Mouse (Mus musculus) ES-CJ7 (cell line): ENCODE results near the gene 1500011B03Rik.

ENCODE experiments used
- DNase-seq: peaks from one replicate; pipeline ENCODE4 v3.0.0; 2011; ENCODE audit warnings: low read depth, low spot score

The 1500011B03Rik gene

DNA sequence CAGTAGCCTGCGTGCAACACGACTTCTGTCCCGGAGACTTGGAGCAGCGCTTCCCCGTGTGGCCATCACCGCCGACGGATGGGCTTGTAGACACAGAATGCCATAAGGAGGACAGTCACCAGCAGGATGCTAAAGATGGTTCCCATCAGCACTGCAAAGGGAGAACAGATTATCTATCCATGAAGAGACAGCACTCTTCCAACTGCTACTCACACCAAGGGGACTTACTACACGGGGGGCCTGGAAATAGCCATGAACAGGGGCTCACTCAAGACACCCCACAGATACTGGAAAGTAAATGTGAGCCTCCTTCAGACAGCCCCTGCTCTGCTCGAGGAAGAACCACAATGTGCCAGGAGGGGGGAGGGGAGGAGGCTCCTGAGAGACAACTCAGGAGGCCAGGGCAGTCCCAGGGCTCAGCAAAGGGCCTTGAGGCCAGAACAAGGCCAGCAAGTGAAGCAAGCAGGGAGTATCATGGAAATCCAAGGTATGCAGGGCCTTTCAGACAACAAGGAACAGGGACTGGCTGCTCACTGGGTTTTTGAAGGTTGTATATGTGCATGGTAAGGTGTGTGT lies 14.0 kb downstream of the 1500011B03Rik start:
- DNase-seq: no peak

DNA sequence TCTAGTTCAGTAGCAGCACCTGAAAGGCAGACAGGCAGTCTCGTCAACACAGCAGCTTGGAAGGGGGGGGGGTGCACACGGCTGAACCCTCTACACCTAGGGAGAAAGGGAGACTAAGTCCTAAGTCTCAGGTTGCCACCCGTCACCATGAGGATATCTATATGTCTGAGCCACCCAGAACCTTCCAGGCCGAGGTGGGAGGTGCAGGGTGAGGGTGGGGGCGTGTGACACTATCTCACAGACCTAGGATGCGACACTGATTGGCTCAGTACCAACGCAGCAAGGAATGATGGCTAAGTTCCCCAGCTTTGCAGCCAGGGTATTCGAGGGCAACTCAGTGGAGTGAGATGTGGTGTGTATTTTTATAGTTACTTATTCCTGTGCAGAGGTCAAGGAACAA lies 14.9 kb downstream of the 1500011B03Rik start:
- DNase-seq: no peak

DNA sequence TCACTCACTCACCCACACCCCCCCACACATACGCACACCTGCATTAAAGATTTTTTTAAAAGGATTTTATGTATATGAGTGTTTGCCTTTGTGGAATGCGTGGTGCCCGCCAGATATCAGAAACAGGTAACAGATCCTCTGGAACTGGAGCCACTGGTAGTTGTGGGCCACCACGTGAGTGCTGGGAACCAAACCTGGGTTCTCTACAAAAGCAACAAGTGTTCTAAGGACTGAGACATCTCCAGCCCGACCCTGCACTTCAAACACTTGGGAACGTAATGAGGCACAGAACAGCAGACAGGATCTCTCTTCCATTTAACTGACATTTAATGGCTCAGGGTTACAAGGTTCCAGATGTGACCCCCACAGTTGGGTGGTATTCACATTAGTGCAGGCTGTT lies 15.4 kb downstream of the 1500011B03Rik start:
- no peak for DNase-seq

DNA sequence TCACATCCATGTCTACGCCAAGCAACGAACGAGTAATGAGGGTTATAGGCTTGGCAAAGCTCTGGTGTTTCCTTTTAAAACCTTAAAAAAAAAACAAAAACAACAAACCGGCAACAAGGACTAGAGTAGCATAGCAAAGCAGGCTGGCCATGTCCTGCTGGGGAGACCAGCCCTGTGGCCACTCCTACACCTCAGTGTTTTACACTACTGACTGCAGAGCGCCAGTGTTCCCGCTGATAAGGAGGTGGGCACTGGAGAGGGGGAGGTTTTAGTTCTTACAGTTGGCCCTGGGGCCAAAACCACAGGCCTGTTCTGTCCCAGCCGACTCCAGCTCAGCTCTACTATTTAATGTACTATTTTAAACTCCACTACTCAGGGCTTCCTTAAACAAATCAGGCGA lies 15.8 kb downstream of the 1500011B03Rik start:
- no peak for DNase-seq

DNA sequence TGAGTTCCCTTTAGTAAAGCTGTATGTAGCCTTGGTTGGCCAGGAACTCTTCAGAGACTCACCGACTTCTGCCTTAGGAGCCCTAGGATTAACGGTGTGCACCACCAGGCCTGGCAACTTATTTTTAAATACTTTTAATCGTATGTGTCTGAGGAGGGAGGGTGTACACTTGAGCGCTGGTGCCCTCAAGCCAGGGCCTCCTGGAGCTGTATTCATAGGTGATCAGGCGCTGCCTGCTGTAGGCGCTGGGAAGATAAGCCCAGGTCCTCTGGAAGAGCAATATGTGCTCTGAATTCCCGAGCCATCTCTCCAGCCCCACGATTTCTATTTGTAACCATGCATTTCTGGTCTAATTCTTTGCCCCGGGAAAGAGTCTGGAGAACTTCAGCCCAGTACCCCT lies 16.2 kb downstream of the 1500011B03Rik start:
- DNase-seq: no peak

DNA sequence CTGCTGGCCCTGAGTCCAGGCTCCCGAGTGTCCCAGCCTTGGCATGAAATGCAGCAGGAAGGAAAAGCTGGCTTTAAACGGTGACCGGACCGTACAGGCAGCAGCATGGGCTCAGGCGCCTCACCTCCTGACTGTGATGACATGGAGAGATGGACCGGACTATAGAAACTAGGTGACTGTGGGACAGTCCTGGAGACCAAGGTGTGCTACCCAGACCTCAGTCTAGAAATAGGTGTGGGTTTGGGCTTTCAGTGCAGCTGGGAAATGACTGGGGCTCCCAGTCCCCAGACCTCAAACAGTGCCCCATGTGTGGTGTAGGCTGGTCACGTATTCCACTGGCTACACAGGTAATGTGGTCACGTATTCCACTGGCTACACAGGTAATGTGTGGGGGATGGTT lies 16.6 kb downstream of the 1500011B03Rik start:
- DNase-seq: no peak

DNA sequence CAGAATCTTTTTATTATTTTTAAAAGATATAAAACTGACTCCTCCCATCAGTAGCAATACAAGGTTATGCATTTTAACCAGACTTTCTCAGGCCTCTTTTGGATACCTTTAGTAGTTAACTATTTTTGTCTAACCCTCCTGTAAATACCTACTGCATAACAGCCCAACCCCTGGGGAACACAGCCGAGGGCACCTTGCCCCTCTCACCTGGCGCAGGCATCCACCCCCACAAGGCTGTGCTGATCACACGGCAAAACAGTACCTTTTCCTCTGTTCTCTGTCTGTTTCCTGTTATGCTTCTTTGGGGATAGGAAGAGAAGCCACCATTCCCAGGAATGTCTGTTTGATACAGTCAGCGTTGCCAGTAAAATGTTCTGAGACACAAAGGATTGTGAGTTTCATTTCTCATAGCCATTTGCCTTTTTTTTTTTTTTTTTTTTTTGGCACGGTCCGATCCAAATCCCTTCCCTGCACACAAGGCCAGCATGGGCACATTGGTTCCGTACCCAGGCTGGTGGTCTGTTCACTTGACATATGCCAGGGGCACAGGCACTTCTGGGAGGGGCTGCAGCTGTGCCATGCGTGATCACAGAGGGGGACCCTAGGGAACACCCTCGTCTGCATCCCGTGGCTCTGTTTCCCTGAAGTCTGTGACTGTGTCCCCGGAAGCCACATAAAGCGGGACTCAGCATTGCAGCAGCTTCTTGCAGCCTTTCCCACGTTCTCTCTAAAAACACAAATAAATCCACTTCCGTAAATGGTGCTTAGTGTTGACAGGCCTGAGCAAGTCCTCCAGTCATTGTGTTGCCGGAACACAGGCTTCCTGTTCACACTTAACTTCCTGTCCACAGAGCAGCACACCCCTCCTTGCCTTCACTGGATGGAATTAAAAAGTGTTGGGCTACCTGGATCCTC lies 17.6 kb downstream of the 1500011B03Rik start:
- no peak for DNase-seq

DNA sequence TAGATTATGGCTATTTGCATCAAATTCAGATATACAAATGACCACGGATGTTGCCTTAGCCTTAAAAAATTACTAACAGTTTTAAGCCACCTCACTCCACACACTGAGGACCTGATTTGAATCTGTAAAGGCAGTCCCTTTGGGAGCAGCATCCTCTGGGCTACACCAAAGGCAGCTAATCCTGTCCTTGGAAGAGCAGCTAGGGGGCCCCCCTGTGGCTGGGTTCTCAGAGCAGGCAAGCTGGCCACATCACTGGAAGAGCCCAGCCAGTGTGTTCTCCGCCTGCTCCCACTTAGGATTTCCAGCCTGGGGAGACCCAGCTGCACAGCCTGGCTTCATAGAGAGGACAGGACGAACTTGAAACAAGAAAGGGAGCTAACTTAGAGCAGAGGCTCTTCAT lies 18.3 kb downstream of the 1500011B03Rik start:
- DNase-seq: peak; percentile 38

DNA sequence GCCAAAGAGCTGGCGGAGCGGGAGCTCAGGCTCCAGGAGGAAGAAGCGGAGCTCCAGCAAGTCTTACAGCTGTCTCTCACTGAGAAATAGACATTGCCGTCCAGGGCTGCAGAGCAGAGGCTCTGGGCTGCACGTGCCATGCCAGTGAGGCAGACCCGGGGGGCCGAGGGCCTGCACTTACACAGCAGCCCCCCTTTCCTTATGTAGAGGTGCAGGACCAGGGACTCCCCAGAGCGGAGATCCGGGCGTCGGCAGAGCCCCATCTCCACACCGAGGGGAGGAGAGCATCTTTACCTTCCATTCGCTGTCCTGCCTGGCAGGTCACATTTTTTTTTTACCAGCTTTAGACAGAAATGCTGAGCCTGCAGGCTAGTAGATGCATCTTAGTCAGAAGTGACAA lies 18.9 kb downstream of the 1500011B03Rik start:
- DNase-seq: no peak

DNA sequence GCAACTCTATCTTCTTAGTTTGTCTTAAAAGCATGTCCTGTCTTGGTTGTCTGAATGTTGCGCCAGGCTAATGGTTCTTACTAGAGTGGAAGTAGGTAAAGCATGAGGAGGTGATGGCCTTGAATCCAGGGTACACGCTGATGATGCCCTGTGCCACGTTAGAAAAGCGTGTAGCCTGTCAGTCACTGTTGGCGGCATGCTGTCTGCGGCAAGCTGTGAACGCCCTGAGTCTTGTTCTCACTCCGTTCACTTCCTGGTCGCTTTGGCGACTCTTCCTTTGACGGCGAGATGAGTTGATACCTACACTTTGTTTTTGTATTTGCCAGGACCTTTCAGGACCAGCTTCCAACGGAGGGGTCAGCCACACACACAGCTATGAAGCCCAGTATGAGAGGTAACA lies 20.0 kb downstream of the 1500011B03Rik start:
- peak; percentile 57 for DNase-seq

DNA sequence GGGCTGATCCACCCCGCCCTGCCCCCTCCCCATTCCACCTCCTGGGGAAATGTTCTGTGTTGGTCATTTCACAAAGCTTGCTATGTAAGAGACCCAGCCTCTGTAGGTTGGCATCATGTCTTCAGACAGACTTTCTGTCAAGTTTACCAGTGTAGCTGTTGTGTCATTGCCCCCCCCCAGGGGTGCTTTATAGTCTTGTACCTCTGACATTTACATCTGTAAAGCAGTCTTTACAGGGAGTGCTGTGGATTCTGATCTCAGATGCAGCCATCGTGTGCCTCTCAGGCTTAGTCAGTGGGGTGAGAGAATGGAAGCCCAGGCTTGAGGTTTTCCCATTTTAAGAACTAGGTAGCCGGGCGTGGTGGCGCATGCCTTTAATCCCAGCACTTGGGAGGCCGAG lies 21.4 kb downstream of the 1500011B03Rik start:
- peak; percentile 89 for DNase-seq

DNA sequence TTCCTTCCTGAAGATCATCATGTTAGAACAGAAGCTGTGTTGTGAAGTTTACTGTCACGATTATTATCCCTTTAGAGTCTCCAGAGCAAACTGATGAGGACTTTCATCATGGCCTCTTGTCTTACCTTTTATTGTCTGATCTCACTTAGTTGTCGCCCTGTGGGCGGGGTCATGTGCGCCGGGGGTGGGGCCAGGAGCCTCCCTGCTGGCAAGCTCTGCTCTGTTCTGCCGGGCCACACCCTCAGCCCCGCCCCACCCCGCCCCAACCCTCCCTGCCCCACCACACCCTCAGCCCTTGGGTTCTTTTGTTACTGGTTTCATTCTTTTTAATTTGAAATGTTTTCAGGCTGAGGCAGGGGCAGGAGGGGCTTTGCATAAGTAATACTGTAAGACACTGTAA lies 22.2 kb downstream of the 1500011B03Rik start:
- peak; percentile 88 for DNase-seq

DNA sequence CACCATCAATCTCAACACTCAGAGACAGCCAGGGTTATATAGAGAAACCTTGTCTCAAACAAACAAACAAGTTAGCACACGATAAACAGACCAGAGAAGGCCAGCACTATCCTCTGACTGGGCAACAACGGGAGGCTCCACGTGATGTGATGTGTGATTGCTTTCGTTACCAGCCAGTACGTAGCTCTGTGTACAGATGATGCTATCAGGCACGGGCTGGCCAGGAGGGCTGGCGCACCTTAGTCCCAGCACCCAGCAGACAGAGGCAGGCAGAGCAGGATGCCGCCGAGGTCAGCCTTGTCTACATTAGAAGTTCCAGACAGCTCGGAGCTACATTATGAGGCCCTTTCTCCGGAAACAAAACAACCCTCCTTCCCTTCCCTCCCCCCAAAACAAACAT lies 23.4 kb downstream of the 1500011B03Rik start:
- DNase-seq: no peak

DNA sequence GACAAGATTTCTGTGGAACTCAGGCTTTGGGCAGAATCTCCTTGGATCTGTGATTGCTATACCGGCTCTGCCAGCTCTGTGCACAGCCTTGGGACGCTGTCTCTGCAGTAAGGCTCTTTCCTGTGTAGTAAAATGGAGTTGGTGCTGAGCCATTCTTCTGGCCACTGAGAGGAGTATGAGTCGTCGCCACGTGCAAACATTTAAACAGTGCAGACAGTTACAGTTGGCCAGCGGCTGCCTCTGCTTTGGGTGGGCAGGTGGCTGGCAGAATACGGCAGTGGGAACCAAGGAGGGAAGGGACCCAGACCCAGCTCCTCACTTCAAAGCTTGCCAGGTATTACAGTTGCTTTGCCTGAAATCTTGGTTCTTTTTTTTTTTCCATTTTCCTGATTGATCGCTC lies 26.0 kb downstream of the 1500011B03Rik start:
- DNase-seq: no peak

DNA sequence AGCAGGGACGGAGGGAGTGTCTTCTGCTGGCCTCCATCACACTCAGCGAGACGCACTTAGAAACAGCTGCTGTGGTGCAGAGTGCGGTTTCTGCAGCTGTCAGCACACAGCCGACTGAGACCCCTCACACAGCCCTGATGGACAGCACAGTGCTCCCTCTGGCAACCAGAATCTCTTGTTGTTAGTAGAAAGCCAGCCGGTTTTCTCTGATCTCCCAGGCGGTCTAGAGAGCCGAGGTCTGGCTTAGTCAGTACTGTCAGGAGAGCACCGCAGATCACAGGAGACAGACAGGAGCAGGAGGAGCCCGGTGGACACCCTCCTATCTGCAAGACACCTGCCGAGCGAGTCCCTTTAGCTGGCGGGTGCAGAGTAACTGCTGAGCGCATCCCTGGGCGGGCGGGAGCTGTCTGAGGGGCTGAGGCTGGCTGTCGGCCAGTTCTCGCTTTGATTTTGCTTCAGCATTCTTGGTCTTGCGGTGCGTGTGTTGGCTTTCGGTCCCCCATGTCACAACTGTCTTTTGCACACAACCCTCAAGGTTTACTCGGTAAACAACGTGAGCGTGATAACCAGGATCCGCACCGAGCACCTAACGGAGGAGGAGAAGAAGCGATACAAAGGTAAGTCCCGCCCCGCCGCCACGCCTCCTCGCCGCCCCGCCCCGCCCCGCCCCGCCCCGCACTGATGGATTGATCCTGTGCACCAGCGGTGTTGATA lies 26.8 kb downstream of the 1500011B03Rik start:
- no peak for DNase-seq

DNA sequence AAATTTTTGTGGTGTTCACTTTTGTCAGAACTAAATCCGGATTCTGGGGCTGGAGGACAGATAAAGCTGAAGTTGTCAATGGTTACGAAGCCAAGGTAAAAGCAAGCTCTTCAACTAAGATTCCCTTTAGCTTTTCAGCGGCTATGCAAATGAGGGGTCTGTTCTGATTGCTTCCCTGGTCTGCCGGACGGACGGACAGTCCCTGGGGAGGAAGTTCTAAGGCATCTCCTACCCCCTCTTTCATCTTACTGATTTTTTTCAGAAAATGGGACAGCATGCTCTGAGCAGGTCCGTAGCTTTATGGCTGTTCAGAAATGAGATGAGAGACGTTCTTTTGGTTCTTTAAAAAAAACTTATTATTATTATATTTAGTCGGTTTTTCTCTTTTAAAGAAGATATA lies 27.6 kb downstream of the 1500011B03Rik start:
- no peak for DNase-seq

DNA sequence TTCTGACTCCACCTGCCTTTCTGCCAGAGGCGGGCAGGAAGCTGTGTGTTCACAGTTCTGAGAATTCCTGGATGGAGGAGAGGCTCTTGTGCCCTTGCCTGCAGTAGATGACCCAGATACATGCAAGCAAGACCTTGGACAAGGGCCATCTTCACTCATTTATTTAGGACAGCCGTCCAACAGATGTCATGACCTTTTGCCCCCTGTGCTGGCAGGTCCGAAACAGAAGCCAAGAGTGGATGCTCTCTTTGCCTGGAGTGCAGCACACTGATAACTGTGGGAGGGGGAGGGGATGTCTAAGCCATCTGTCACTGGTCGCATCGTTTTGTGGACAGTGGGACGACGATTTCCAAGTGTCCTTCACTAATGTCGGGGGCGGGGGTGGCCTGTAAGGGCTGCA lies 28.0 kb downstream of the 1500011B03Rik start:
- no peak for DNase-seq

DNA sequence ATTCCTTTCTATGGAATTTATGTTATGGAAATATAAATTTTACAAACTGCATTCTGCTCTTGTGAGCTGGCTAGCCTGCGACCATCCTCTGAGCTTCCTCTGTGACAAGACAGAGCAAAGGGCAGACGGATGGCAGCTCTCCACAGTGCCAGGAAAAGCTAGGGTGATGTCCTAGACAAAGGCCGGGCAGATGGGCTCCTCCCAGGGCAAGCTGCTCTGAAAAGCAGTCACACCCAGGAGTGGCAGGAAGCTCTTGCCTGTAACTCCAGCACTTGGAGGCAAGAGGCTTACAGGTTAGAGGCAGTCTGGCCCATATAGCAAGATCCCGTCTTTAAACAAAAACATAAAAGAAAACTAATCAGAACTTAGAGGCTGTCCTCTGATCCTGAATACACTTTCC lies 28.7 kb downstream of the 1500011B03Rik start:
- DNase-seq: no peak

DNA sequence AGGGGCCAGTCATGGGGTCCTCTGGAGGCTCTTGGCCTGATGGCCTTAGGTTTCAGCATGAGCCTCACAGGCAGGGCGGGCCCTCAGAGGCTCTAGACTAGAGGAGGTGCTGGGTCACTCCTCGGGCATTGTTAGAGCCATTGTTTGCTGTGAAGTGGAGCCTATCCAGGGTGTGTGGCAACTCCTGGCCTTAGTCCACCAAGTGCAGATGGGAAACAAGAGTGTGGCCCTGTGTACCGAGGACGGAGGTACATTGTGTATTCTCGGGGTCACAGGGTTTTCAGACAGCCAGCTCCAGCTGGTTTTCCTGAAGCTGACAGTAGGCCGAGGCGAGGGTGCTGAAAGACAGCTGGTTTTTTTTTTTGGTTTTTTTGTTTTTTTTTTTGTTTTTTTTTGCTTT lies 30.0 kb downstream of the 1500011B03Rik start:
- no peak for DNase-seq

DNA sequence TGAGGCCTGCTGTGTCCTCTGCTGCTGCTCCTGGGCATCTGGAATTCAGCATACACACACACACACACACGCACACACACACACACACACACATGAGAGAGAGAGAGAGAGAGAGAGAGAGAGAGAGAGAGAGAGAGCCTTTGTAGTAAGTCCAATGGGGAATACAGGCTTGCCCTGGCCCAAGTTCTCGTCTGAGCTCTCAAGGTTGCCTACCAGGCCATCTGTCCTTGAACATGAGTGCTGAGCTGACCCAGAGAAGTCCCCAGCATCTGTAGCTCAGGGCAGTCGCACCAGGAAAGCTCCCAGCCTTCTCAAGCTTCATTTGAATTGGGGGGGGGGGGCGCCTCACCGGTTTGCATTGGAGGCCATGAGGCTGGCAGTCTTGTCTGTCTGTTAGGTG lies 38.1 kb downstream of the 1500011B03Rik start:
- DNase-seq: no peak

DNA sequence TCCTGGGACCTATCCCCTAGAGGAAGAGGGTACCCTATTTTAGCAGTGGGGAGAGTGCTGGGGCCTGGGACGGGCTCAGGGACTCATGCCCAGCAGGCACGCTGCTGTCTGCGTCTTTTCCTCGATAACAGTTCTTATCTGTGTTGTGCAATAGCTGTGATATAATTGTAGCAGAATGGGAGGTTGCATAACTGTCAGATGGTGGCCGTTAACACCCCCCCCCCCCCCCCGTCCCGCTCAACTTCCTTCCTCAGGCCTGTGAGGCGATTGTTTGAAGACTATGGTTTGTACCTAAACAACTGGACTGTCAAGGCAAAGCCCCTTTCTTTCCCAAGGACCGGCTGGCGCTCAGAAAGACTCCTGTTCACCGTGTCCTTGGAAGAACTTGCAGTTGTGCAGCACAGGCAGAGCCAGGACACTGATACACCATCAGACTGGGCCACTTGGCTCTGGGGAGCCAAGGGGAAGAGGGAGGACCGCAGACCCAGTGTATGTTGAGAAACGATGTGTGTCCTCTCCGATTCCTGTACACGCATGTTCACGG lies 38.6 kb downstream of the 1500011B03Rik start:
- no peak for DNase-seq

DNA sequence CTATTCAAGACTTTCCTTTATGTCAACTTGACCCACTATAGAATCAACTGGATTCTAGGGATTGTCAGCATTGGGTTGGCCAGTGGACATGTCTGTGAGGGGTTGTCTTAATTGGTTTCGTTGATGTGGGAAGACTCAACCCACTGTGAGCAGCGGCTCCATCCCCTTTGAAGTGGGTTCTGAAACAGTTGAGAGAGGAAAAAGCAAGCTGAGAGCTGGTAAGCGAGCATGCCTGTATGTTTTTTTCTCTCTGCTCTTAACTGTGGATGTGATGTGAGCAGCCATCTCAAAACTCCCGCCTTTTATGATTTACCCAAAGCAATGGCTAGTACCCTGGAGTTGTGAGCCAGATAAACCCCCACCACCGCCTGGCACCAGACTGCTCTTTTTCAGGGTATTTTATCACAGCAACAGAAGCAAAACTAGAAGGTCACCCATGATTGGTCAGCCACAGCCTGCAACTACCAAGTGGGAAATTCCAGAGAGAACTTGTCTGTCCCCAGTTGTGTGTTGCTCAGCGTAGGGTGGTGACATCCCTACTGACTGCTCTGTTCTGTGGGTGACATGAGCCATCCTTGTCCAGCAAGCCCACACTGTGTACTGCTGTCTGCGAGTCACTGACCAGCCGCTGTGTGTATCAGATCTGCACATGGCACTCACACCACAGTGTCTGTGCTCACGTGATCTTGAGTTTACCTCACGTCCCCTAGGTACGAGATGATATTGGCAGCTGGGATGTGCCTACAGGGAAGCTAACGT lies 39.7 kb downstream of the 1500011B03Rik start:
- DNase-seq: no peak
